In genomic region chr4:139616276-139617000, GRCm38 (mm10) we compare ENCODE assay signal across 8 mouse cellular contexts. TPM values are rescaled to one million over a fixed set of nuclear protein-coding genes. Genes with fewer than 3 reads are reported as not detected.
DNase-seq lines count a peak whose midpoint lies in the region; ATAC-seq and TF ChIP-seq lines count a peak whose summit lies in the region.

No protein-coding gene starts in this region.

- H3K9ac ChIP-seq in hindbrain, embryonic 15.5 days = peak overlapping the region; percentile 1; the same call in 1 of the 2 replicates
- H3K9ac ChIP-seq in liver, embryonic 12.5 days = peak overlapping the region; percentile 72

- no peak for TF ChIP-seq CTCF in cerebellum, adult 2 months (IDR thresholded peaks at IDR 0.05; ENCODE audit: borderline replicate concordance, insufficient read depth, low read depth, low read length)

- H3K4me1 ChIP-seq in hindbrain, embryonic 15.5 days (replicated peaks) = peaks cover 18% of the 10 kb centered on the region
- H3K4me1 ChIP-seq in liver, embryonic 12.5 days = peaks cover 31% of the 10 kb centered on the region
- H3K4me1 ChIP-seq in cerebellum, adult 2 months (ENCODE audit: control insufficient read depth, insufficient read depth, low read length) = peaks cover 2% of the 10 kb centered on the region; the same call in 1 of the 2 replicates

- WGBS in hindbrain, embryonic 15.5 days = 15% methylated on average over 24 of the region's 24 CpGs
- 4% methylated on average over 24 of the region's 24 CpGs for WGBS in liver, embryonic 12.5 days (ENCODE audit: insufficient replicate concordance)
- WGBS in cerebellum, adult 2 months = 42% methylated on average over 24 of the region's 24 CpGs

- H3K36me3 ChIP-seq in hindbrain, embryonic 15.5 days = peaks cover 28% of the 10 kb centered on the region
- peaks cover 38% of the 10 kb centered on the region for H3K36me3 ChIP-seq in liver, embryonic 12.5 days

- peak overlapping the region; percentile 49 for H3K4me2 ChIP-seq in hindbrain, embryonic 15.5 days
- H3K4me2 ChIP-seq in liver, embryonic 12.5 days = peak overlapping the region; percentile 88

- peak overlapping the region; percentile 23; the same call in 1 of the 2 replicates for H3K27ac ChIP-seq in hindbrain, embryonic 15.5 days (replicated peaks)
- H3K27ac ChIP-seq in liver, embryonic 12.5 days = peak overlapping the region; percentile 75
- H3K27ac ChIP-seq in cerebellum, adult 2 months (ENCODE audit: insufficient read depth, low read length) = no peak overlapping the region

- no peaks in the 10 kb centered on the region for H3K27me3 ChIP-seq in hindbrain, embryonic 15.5 days
- H3K27me3 ChIP-seq in liver, embryonic 12.5 days (replicated peaks) = no peaks in the 10 kb centered on the region
- no peaks in the 10 kb centered on the region for H3K27me3 ChIP-seq in cerebellum, adult 2 months (ENCODE audit: control insufficient read depth, insufficient read depth, low read length)

- H3K9me3 ChIP-seq in hindbrain, embryonic 15.5 days = no peaks in the 10 kb centered on the region
- 0 out of 2 replicates have a peak, but pooled peaks cover 5% of the 10 kb centered on the region for H3K9me3 ChIP-seq in liver, embryonic 12.5 days (replicated peaks)

- no peak for TF ChIP-seq POLR2A in cerebellum, adult 2 months (IDR thresholded peaks at IDR 0.05; ENCODE audit: borderline replicate concordance, insufficient read depth, low read length)

- peak overlapping the region; percentile 25 for H3K4me3 ChIP-seq in hindbrain, embryonic 15.5 days
- peak overlapping the region; percentile 66 for H3K4me3 ChIP-seq in liver, embryonic 12.5 days
- no peak overlapping the region for H3K4me3 ChIP-seq in cerebellum, adult 2 months (replicated peaks; ENCODE audit: insufficient read depth, low read depth, low read length)

- DNase-seq in adrenal gland, adult (ENCODE audit: inconsistent age in 2 of 2, low spot score in 1 of 2) = peak; percentile 51 to 81
- no peak for DNase-seq in adrenal gland, adult 18-20 months (ENCODE audit: low spot score in 2 of 2)
- DNase-seq in naive thymus-derived CD4-positive, alpha-beta T cell, adult 2 months (ENCODE audit: low read depth) = peak; percentile 80
- DNase-seq in thymus, postnatal 4 days = peak; percentile 76
- no peak for DNase-seq in cerebellum, adult 2 months

- peak; percentile 97 for ATAC-seq in erythroid progenitor cell, adult 5-6 weeks (replicated peaks; ENCODE audit: low FRiP score, poor library complexity, severe bottlenecking)
- ATAC-seq in hindbrain, embryonic 15.5 days (ENCODE audit: low FRiP score, low read depth) = peak; percentile 59
- ATAC-seq in liver, embryonic 12.5 days = peak; percentile 95

RNA-seq across cellular contexts. Expression of gene Aldh4a1, which starts 6.2 kb away (rescaled TPM):
- total RNA-seq in adrenal gland, adult 18-20 months (2021) = 100 to 1,000 TPM in 1 of 2 experiments, 10 to 100 TPM in 1; 65.2 to 141 TPM
- total RNA-seq in erythroid progenitor cell, adult 5-6 weeks (2015; ENCODE audit: low replicate concordance) = 1.7 and 1.8 TPM in 2 replicates
- 0.30 and 4.7 TPM in 2 replicates for total RNA-seq in erythroid progenitor cell, adult 5-6 weeks (2017; ENCODE audit: low replicate concordance)
- 27.5 and 29.4 TPM in 2 replicates for polyA plus RNA-seq in hindbrain, embryonic 15.5 days (2015; fragmentation: Nextera tagmentation; extraction: Ambion mirVana)
- polyA plus RNA-seq in liver, embryonic 12.5 days (2016; fragmentation: Nextera tagmentation; extraction: Ambion mirVana) = 49.4 and 52.0 TPM in 2 replicates
- polyA plus RNA-seq in cerebellum, adult 2 months (2012; rRNA removed) = 22.5 and 25.2 TPM in 2 replicates

RNA-seq across cellular contexts. Expression of gene Gm21969, which starts 13.5 kb away (rescaled TPM):
- not detected for total RNA-seq in adrenal gland, adult 18-20 months (2021)
- not detected in 2 replicates for total RNA-seq in erythroid progenitor cell, adult 5-6 weeks (2015; ENCODE audit: low replicate concordance)
- total RNA-seq in erythroid progenitor cell, adult 5-6 weeks (2017; ENCODE audit: low replicate concordance) = not detected in 2 replicates
- not detected in 2 replicates for polyA plus RNA-seq in hindbrain, embryonic 15.5 days (2015; fragmentation: Nextera tagmentation; extraction: Ambion mirVana)
- not detected in 2 replicates for polyA plus RNA-seq in liver, embryonic 12.5 days (2016; fragmentation: Nextera tagmentation; extraction: Ambion mirVana)
- 0.03 and 0.05 TPM in 2 replicates for polyA plus RNA-seq in cerebellum, adult 2 months (2012; rRNA removed)

RNA-seq across cellular contexts. Expression of gene Tas1r2, which starts 36.9 kb away (rescaled TPM):
- not detected for total RNA-seq in adrenal gland, adult 18-20 months (2021)
- not detected in 2 replicates for total RNA-seq in erythroid progenitor cell, adult 5-6 weeks (2015; ENCODE audit: low replicate concordance)
- total RNA-seq in erythroid progenitor cell, adult 5-6 weeks (2017; ENCODE audit: low replicate concordance) = not detected in 2 replicates
- polyA plus RNA-seq in hindbrain, embryonic 15.5 days (2015; fragmentation: Nextera tagmentation; extraction: Ambion mirVana) = not detected in 2 replicates
- not detected in 2 replicates for polyA plus RNA-seq in liver, embryonic 12.5 days (2016; fragmentation: Nextera tagmentation; extraction: Ambion mirVana)
- not detected in 2 replicates for polyA plus RNA-seq in cerebellum, adult 2 months (2012; rRNA removed)

Comparison
In these comparisons a context has a peak if more than half of its experiments do, and no peak if none do; other contexts are left out.
1. DNase-seq: peak in adrenal gland, adult (2 of 2), naive thymus-derived CD4-positive, alpha-beta T cell, adult 2 months (single experiment) and thymus, postnatal 4 days (single experiment); none in adrenal gland, adult 18-20 months (0 of 2) and cerebellum, adult 2 months (0 of 2).
2. Peak in every context shown above with its lines, with median percentiles within 50 percentile points of each other: ATAC-seq.